Mouse (Mus musculus) small intestine, adult 2 months (tissue): ENCODE results near the gene Xkr7. TPM values are rescaled to one million over a fixed set of nuclear protein-coding genes. Genes with fewer than 3 reads are reported as not detected.
A peak's percentile ranks its signal among the peaks of the same experiment; 100 is the strongest.

Source experiments
- H3K27ac ChIP-seq: fragments of 200-500 bp; 2 replicates; pipeline ENCODE4 v1.5.1; 2012; ENCODE audit warnings: low read depth, low read length, control low read depth, inconsistent platforms; ENCODE audit not compliant: insufficient read depth
- H3K27me3 ChIP-seq: fragments of 200-500 bp; 2 replicates; pipeline ENCODE4 v1.6.1; 2012; ENCODE audit warnings: mild to moderate bottlenecking, moderate library complexity, low read length, inconsistent platforms; ENCODE audit not compliant: control insufficient read depth, insufficient read depth
- H3K36me3 ChIP-seq: fragments of 200-500 bp; 2 replicates; pipeline ENCODE4 v1.6.1; 2012; ENCODE audit warnings: mild to moderate bottlenecking, low read length, control low read depth, inconsistent platforms; ENCODE audit not compliant: control insufficient read depth, insufficient read depth
- H3K4me1 ChIP-seq: fragments of 200-500 bp; 2 replicates; pipeline ENCODE4 v1.6.1; 2012; ENCODE audit warnings: low read length, inconsistent platforms, mixed read lengths; ENCODE audit not compliant: control insufficient read depth, insufficient read depth, insufficient read length
- H3K4me3 ChIP-seq: fragments of 200-500 bp; 2 replicates; pipeline ENCODE4 v1.5.1; 2012; ENCODE audit warnings: low read depth, mild to moderate bottlenecking, control low read depth, inconsistent platforms, low read length, moderate library complexity
- CTCF ChIP-seq: fragments of 200-500 bp; IDR thresholded peaks from 2 replicates; pipeline ENCODE4 v1.5.1; 2012; ENCODE audit warnings: low read depth, mild to moderate bottlenecking, control low read depth, inconsistent platforms, low read length, moderate library complexity, mixed read lengths; ENCODE audit not compliant: insufficient replicate concordance, insufficient read length; ENCODE audit errors: extremely low read depth
- POLR2A ChIP-seq: fragments of 200-500 bp; IDR thresholded peaks from 2 replicates; pipeline ENCODE4 v1.6.1; 2012; ENCODE audit warnings: low read depth, mild to moderate bottlenecking, control low read depth, inconsistent platforms, low read length, moderate library complexity
- WGBS: fragments of 180-500 bp; shearing (Covaris S2); methylation state at CpG from one replicate; pipeline ENCODE4 v1.1.7; 2018; 5-methylcytosine and 5-hydroxymethylcytosine counted together
- polyA plus RNA-seq: library from polyadenylated mRNA; depleted of rRNA; stranded (reverse); fragments of >200 nt; gene quantifications from 2 replicates; pipeline ENCODE4 v1.2.3, GENCODE M21; 2012

The Xkr7 gene
- polyA plus RNA-seq, 1 experiment = 0.09 TPM

DNA sequence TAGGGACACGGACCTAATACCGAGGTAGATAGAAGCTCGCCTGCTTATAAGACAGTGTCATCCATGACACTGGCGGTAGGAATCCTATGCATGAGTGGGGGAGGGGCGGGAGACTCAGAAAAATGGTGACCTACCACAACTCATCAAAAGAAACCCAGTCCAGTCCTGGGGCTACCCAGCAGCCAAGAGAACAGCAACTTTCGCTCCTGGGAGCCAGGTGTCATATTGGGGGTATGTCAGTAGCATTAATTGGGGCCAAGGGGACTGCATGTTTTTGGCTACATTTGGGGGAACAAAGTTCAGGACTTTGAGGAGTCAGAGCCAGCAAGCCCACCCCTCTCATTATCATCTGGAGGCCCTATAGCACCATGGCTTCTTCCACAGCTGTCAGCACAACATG lies 19.4 kb downstream of the Xkr7 start:
- H3K27me3 ChIP-seq = no peaks in the 10 kb centered on the region
- H3K4me1 ChIP-seq = no peaks in the 10 kb centered on the region
- no peak overlapping the region for H3K27ac ChIP-seq
- no peaks in the 10 kb centered on the region for H3K36me3 ChIP-seq
- no peak overlapping the region for H3K4me3 ChIP-seq
- TF ChIP-seq CTCF (no peak), POLR2A (no peak)
- WGBS = 73% methylated on average over 6 of the region's 6 CpGs

- 65% methylated on average over 9 of the region's 9 CpGs for WGBS
- Histone ChIP-seq H3K36me3 (no peaks in the 10 kb centered on the region), H3K27me3 (no peaks in the 10 kb centered on the region), H3K4me1 (no peaks in the 10 kb centered on the region), H3K4me3 (no peak overlapping the region), H3K27ac (no peak overlapping the region)
- TF ChIP-seq POLR2A (no peak), CTCF (no peak)
Observed at GRCm38 (mm10) chr2:153051537-153051936, 19.9 kb downstream of the Xkr7 start.

- H3K4me3 ChIP-seq = no peak overlapping the region
- no peaks in the 10 kb centered on the region for H3K27me3 ChIP-seq
- no peak overlapping the region for H3K27ac ChIP-seq
- TF ChIP-seq CTCF = no peak
- TF ChIP-seq POLR2A = no peak
- 8% methylated on average over 30 of the region's 30 CpGs for WGBS
- H3K36me3 ChIP-seq = no peaks in the 10 kb centered on the region
- H3K4me1 ChIP-seq = no peaks in the 10 kb centered on the region
Observed at GRCm38 (mm10) chr2:153052700-153053351, 21.2 kb downstream of the Xkr7 start.

DNA sequence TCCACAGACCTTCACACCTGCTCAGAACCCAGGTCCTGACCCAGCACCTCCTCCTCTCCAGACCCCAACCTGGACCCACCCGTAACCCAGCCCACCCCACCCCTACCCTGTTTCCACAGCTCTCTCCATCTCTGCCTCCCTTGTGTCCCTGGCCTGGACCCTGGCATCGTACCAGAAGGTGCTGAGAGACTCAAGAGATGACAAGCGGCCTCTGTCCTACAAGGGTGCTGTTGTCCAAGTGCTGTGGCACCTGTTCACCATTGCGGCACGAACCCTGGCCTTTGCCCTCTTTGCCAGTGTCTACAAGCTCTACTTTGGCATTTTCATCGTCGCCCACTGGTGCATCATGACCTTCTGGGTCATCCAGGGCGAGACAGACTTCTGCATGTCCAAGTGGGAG lies 22.2 kb downstream of the Xkr7 start:
- 80% methylated on average over 8 of the region's 8 CpGs for WGBS
- no peak for TF ChIP-seq POLR2A
- no peak for TF ChIP-seq CTCF
- no peaks in the 10 kb centered on the region for H3K4me1 ChIP-seq
- no peaks in the 10 kb centered on the region for H3K27me3 ChIP-seq
- H3K4me3 ChIP-seq = no peak overlapping the region
- H3K27ac ChIP-seq = no peak overlapping the region
- no peaks in the 10 kb centered on the region for H3K36me3 ChIP-seq

DNA sequence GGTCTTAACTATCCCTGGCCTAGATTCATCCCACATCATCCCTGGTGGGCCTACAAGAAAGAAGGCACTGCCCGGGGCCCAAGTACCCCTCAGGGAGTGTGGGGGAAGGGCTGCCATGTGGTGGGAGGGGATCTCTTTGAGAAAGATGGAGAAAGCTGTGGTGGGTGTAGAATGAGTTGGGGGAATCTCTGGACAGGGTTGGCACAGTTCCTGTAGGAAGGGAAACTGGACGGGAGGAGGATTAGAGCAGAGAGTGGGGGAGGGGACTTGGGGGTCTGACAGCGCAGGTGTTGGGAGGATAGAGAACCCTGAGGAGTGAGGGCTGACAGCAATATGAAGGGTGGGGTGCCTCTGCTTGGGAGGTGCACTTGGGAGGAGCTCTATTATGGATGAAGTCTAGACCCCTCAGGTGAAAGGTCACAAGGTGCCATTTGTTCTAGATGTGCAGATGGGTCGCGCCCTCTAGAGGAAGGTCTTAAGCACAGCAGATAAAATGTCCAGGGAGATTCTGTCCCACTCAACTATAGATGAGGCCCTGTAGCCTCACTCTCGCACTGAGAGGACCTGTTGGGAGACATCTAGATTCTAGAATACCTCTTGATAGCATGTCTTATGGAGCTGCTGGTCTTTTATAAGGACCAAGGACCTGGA lies 23.7 kb downstream of the Xkr7 start:
- 53% methylated on average over 6 of the region's 6 CpGs for WGBS
- TF ChIP-seq CTCF (peak; percentile 22; the same call in 1 of the 2 replicates), POLR2A (no peak)
- Histone ChIP-seq H3K27ac (no peak overlapping the region), H3K4me3 (no peak overlapping the region), H3K36me3 (no peaks in the 10 kb centered on the region), H3K27me3 (no peaks in the 10 kb centered on the region), H3K4me1 (no peaks in the 10 kb centered on the region)

GRCm38 (mm10) chr2:153058365-153058764 lies 26.7 kb downstream of the Xkr7 start:
- no peak overlapping the region for H3K27ac ChIP-seq
- H3K4me1 ChIP-seq = no peaks in the 10 kb centered on the region
- WGBS = 49% methylated on average over 4 of the region's 4 CpGs
- no peaks in the 10 kb centered on the region for H3K36me3 ChIP-seq
- no peak overlapping the region for H3K4me3 ChIP-seq
- no peaks in the 10 kb centered on the region for H3K27me3 ChIP-seq
- no peak for TF ChIP-seq POLR2A
- no peak for TF ChIP-seq CTCF

DNA sequence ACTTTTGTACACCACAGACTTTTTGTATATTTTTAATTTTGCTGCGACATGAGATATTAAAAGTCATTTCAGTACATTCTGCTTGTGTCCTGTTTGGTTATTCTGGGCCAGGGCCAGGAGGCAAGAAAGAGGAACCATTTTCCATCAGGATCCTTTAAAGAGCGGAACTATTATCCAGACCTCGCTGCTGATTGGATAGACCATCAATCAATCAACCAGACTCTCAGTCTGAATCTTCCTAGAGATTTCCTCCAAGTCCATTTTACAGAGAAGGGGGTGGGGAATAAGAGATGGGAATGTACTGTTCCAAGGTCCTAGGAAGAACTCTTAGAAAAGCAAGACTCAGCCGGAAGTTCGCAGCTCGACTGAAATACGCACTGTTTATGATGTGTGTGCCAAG lies 28.6 kb downstream of the Xkr7 start:
- Histone ChIP-seq H3K4me1 (no peaks in the 10 kb centered on the region), H3K27ac (no peak overlapping the region), H3K36me3 (no peaks in the 10 kb centered on the region), H3K4me3 (no peak overlapping the region), H3K27me3 (no peaks in the 10 kb centered on the region)
- WGBS = 78% methylated on average over 7 of the region's 7 CpGs
- TF ChIP-seq CTCF = no peak
- no peak for TF ChIP-seq POLR2A
